Mouse (Mus musculus): ENCODE measurements around the gene Psmd1.

The Psmd1 gene

GRCm38 (mm10) chr1:86062523-86062922 is 1.7 kb upstream of the Psmd1 start:
- no peak for DNase-seq

- no peak for DNase-seq
These were observed 12.4 kb downstream of the Psmd1 start for GRCm38 (mm10) chr1:86076565-86076964.

GRCm38 (mm10) chr1:86094413-86094812 is 30.2 kb downstream of the Psmd1 start:
- DNase-seq: no peak

- DNase-seq: no peak
These were observed 40.9 kb downstream of the Psmd1 start for GRCm38 (mm10) chr1:86105054-86105453.

GRCm38 (mm10) chr1:86111779-86112178 is 47.6 kb downstream of the Psmd1 start, which contains the start of gene Htr2b:
TSS of gene Htr2b (minus strand) at chr1:86111970.
- peak; percentile 75 for DNase-seq

- DNase-seq: peak; percentile 22
These were observed 50.0 kb downstream of the Psmd1 start for GRCm38 (mm10) chr1:86114141-86114540.

- DNase-seq: no peak
These were observed 55.4 kb downstream of the Psmd1 start for GRCm38 (mm10) chr1:86119549-86119948.

GRCm38 (mm10) chr1:86126036-86126435 is 61.8 kb downstream of the Psmd1 start:
- no peak for DNase-seq

- no peak for DNase-seq
These were observed 69.2 kb downstream of the Psmd1 start, which contains the start of gene Gm21972 for GRCm38 (mm10) chr1:86133337-86133736. TSS of gene Gm21972 (plus strand) at chr1:86133637.

- DNase-seq: no peak
These were observed 71.1 kb downstream of the Psmd1 start for GRCm38 (mm10) chr1:86135315-86135714.

GRCm38 (mm10) chr1:86141081-86141480 is 76.9 kb downstream of the Psmd1 start:
- no peak for DNase-seq

- DNase-seq: no peak
These were observed 79.0 kb downstream of the Psmd1 start for GRCm38 (mm10) chr1:86143165-86143564.

- no peak for DNase-seq
These were observed 80.1 kb downstream of the Psmd1 start for GRCm38 (mm10) chr1:86144001-86144944.

GRCm38 (mm10) chr1:86146293-86146692 is 82.1 kb downstream of the Psmd1 start:
- no peak for DNase-seq

- no peak for DNase-seq
These were observed 83.4 kb downstream of the Psmd1 start for GRCm38 (mm10) chr1:86147557-86147956.

GRCm38 (mm10) chr1:86148161-86148560 is 84.0 kb downstream of the Psmd1 start:
- no peak for DNase-seq

GRCm38 (mm10) chr1:86150929-86151328 is 86.7 kb downstream of the Psmd1 start:
- DNase-seq: no peak

- no peak for DNase-seq
These were observed 87.2 kb downstream of the Psmd1 start for GRCm38 (mm10) chr1:86151376-86151775.

GRCm38 (mm10) chr1:86152618-86153017 is 88.4 kb downstream of the Psmd1 start:
- DNase-seq: no peak

GRCm38 (mm10) chr1:86154133-86154823 is 90.1 kb downstream of the Psmd1 start, which contains the start of gene Armc9:
TSS of gene Armc9 (plus strand) at chr1:86154780.
- peak; percentile 97 for DNase-seq

GRCm38 (mm10) chr1:86154824-86155164 is 90.6 kb downstream of the Psmd1 start:
- DNase-seq: no peak

- DNase-seq: no peak
These were observed 91.9 kb downstream of the Psmd1 start for GRCm38 (mm10) chr1:86156075-86156474.

- DNase-seq: no peak
These were observed 92.4 kb downstream of the Psmd1 start for GRCm38 (mm10) chr1:86156595-86156994.

- no peak for DNase-seq
These were observed 95.9 kb downstream of the Psmd1 start for GRCm38 (mm10) chr1:86160059-86160458.

Data from kidney, postnatal 14 days (tissue).